Mouse (Mus musculus): ENCODE results near the gene Gm28372.

- TF ChIP-seq POLR2A (IDR thresholded peaks at IDR 0.05; ENCODE audit: control insufficient read depth in 1 of 2, insufficient read depth in 1 of 2, low read depth in 1 of 2, low read length in 2 of 2, poor library complexity in 1 of 2) (peak; percentile 81 to 93), POLR2AphosphoS5 (IDR thresholded peaks at IDR 0.05; ENCODE audit: borderline replicate concordance, low read depth, low read length) (no peak), E2F4 (IDR thresholded peaks at IDR 0.05; ENCODE audit: borderline replicate concordance, low read depth, low read length) (no peak), SMC3 (IDR thresholded peaks at IDR 0.05; ENCODE audit: low read depth, low read length) (no peak), CHD2 (IDR thresholded peaks at IDR 0.05; ENCODE audit: low read length) (no peak), USF2 (IDR thresholded peaks at IDR 0.05; ENCODE audit: borderline replicate concordance in 1 of 2, insufficient read depth in 1 of 2, low read depth in 1 of 2, low read length in 2 of 2) (no peak), JUND (IDR thresholded peaks at IDR 0.05; ENCODE audit: low read depth, low read length) (peak; percentile 20; the same call in 1 of the 2 replicates), TAL1 (IDR thresholded peaks at IDR 0.05; ENCODE audit: low read length) (no peak), RAD21 (IDR thresholded peaks at IDR 0.05; ENCODE audit: low read depth, low read length) (no peak), POLR2AphosphoS2 (IDR thresholded peaks at IDR 0.05; ENCODE audit: low read length) (peak; percentile 82)
Measured at GRCm38 (mm10) chr2:130449794-130450433, 44.9 kb downstream of the Gm28372 start, which contains the start of gene Ptpra.
